Mouse (Mus musculus) heart, embryonic 13.5 days (tissue): ENCODE measurements around the gene Rnf169. TPM values are rescaled to one million over a fixed set of nuclear protein-coding genes. Genes with fewer than 3 reads are reported as not detected.
A peak's percentile ranks its signal among the peaks of the same experiment; 100 is the strongest.

Experiments used
- ATAC-seq: fragments of 200-750 bp; cut with Nextera tagmentation; 2 replicates; pipeline ENCODE4 v1.8.0; 2017; ENCODE audit warnings: moderate TSS enrichment; ENCODE audit not compliant: insufficient number of reproducible peaks, low FRiP score, low TSS enrichment; ENCODE audit errors: extremely low read depth
- H3K27ac ChIP-seq: fragments of 300-500 bp; sonication (generic); replicated peaks from 2 replicates; pipeline ENCODE4 v1.5.1; 2015; ENCODE audit warnings: moderate library complexity, mild to moderate bottlenecking, inconsistent platforms
- H3K27me3 ChIP-seq: fragments of 300-500 bp; sonication (generic); replicated peaks from 2 replicates; pipeline ENCODE4 v1.6.1; 2015; ENCODE audit warnings: mild to moderate bottlenecking, inconsistent platforms
- H3K36me3 ChIP-seq: fragments of 300-500 bp; sonication (generic); 2 replicates; pipeline ENCODE4 v1.6.1; 2015; ENCODE audit warnings: mild to moderate bottlenecking, inconsistent platforms
- H3K4me1 ChIP-seq: fragments of 300-500 bp; sonication (generic); 2 replicates; pipeline ENCODE4 v1.6.1; 2015; ENCODE audit warnings: inconsistent platforms
- H3K4me2 ChIP-seq: fragments of 300-500 bp; sonication (generic); 2 replicates; pipeline ENCODE4 v1.6.1; 2015; ENCODE audit warnings: inconsistent platforms, mild to moderate bottlenecking, moderate library complexity
- H3K4me3 ChIP-seq: fragments of 300-500 bp; sonication (generic); 2 replicates; pipeline ENCODE4 v1.5.1; 2015; ENCODE audit warnings: moderate library complexity, mild to moderate bottlenecking, inconsistent platforms
- H3K9ac ChIP-seq: fragments of 300-500 bp; sonication (generic); 2 replicates; pipeline ENCODE4 v1.6.1; 2015; ENCODE audit warnings: inconsistent platforms, mild to moderate bottlenecking, moderate library complexity
- H3K9me3 ChIP-seq: fragments of 300-500 bp; sonication (generic); 2 replicates; pipeline ENCODE4 v1.6.1; 2016; ENCODE audit warnings: inconsistent platforms
- WGBS: fragments of 180-500 bp; shearing (Covaris S2); methylation state at CpG from one replicate; pipeline ENCODE4 v1.1.7; 2015; ENCODE audit warnings: mixed read lengths; 5-methylcytosine and 5-hydroxymethylcytosine counted together
- polyA plus RNA-seq: library from polyadenylated mRNA; unstranded; fragments of >200 nt; fragmentation: Nextera tagmentation; extraction: Ambion mirVana; gene quantifications from 2 replicates; pipeline ENCODE4 v1.2.1, GENCODE M21; 2015

The Rnf169 gene
- polyA plus RNA-seq, 1 experiment from 2014 or later, result 2.7 TPM

DNA sequence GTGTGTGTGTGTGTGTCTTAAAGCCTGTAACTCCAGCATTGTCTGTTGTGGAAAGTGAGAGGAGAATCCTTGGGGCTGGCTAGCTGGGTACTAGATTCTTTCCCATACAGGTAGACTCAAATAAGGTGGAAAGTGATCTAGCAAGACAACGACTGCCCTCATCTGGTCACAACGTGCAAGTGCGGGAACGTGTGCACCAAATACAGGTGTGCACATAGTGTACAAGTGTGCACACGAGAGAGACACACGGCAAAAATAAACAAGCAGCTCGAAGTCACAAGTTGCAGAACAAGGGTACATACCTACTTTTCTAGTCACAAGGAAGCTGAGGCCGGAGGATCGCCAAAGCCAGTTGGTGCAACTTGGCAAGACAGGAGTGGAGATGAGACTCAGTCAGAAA is 23.5 kb upstream of the Rnf169 start:
- Histone ChIP-seq H3K4me3 (no peak overlapping the region), H3K27me3 (peaks cover 88% of the 10 kb centered on the region), H3K9ac (no peak overlapping the region), H3K4me1 (peaks cover 7% of the 10 kb centered on the region; the same call in 1 of the 2 replicates), H3K36me3 (no peaks in the 10 kb centered on the region), H3K4me2 (no peak overlapping the region), H3K9me3 (no peaks in the 10 kb centered on the region), H3K27ac (no peak overlapping the region)
- WGBS, result 43% methylated on average over 9 of the region's 9 CpGs
- no peak for ATAC-seq

DNA sequence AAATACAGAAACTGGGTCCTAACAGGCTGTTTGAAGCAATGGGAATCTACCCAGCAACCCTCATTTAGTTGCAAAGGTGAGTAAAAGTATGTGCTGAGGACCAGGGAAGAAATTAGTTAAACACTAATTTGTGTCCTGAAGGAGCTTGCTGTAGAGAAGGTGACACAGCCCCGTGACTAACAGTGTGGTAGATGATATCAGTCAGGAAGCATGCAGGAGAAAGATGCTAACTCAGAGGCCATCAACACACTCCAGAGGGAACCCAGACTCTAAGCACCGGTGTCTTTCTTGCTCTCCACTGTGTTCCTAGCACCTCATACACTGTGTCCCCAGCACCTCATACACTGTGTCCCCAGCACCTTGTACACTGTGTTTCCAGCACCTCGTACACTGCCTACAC is 18.4 kb upstream of the Rnf169 start:
- H3K9ac ChIP-seq, result no peak overlapping the region

GRCm38 (mm10) chr7:99995186-99995585 is 14.9 kb upstream of the Rnf169 start:
- no peaks in the 10 kb centered on the region for H3K9me3 ChIP-seq
- peaks cover 14% of the 10 kb centered on the region; the same call in 1 of the 2 replicates for H3K27me3 ChIP-seq
- H3K4me3 ChIP-seq, result no peak overlapping the region
- no peak overlapping the region for H3K27ac ChIP-seq
- no peak for ATAC-seq
- no peaks in the 10 kb centered on the region for H3K4me1 ChIP-seq
- H3K36me3 ChIP-seq, result no peaks in the 10 kb centered on the region
- 59% methylated on average over 7 of the region's 7 CpGs for WGBS
- no peak overlapping the region for H3K4me2 ChIP-seq
- H3K9ac ChIP-seq, result no peak overlapping the region

More for the DNA sequence above, 18.4 kb upstream of the Rnf169 start:
- H3K4me3 ChIP-seq, result no peak overlapping the region
- no peak overlapping the region for H3K27ac ChIP-seq
- no peak overlapping the region for H3K4me2 ChIP-seq
- H3K4me1 ChIP-seq, result no peaks in the 10 kb centered on the region
- no peak for ATAC-seq
- 70% methylated on average over 3 of the region's 3 CpGs for WGBS
- no peaks in the 10 kb centered on the region for H3K9me3 ChIP-seq
- H3K36me3 ChIP-seq, result no peaks in the 10 kb centered on the region
- H3K27me3 ChIP-seq, result peaks cover 41% of the 10 kb centered on the region

DNA sequence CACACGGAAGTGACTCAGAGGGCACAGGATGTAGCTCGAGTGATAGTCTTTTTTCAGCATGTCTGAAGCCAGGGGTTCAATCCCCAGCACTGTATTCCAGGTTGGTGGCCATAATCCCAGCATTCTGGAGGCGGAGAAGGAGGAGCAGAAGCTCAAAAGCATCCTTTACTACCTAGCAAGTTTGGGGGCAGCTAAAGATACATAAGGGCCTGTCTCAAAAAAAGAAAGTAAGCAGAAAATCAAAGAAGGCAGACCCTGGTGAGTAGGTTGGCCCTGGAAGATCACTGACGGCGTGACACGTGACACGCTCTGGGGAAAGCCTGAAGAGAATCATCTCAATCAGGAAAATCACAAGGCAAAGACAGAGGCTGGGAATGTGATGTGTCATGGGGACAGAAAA is 12.9 kb upstream of the Rnf169 start:
- H3K27me3 ChIP-seq, result no peaks in the 10 kb centered on the region
- no peaks in the 10 kb centered on the region for H3K4me1 ChIP-seq
- no peak for ATAC-seq
- H3K4me3 ChIP-seq, result no peak overlapping the region
- H3K27ac ChIP-seq, result no peak overlapping the region
- no peak overlapping the region for H3K9ac ChIP-seq
- H3K4me2 ChIP-seq, result no peak overlapping the region
- no peaks in the 10 kb centered on the region for H3K36me3 ChIP-seq
- no peaks in the 10 kb centered on the region for H3K9me3 ChIP-seq
- WGBS, result 78% methylated on average over 7 of the region's 7 CpGs

GRCm38 (mm10) chr7:99990990-99991707 is 10.9 kb upstream of the Rnf169 start:
- Histone ChIP-seq H3K9ac (no peak overlapping the region), H3K27me3 (peaks cover 5% of the 10 kb centered on the region; the same call in 1 of the 2 replicates), H3K9me3 (no peaks in the 10 kb centered on the region), H3K4me3 (no peak overlapping the region), H3K4me2 (no peak overlapping the region), H3K4me1 (no peaks in the 10 kb centered on the region), H3K36me3 (no peaks in the 10 kb centered on the region), H3K27ac (no peak overlapping the region)
- 70% methylated on average over 8 of the region's 8 CpGs for WGBS
- ATAC-seq, result no peak

- no peak overlapping the region for H3K27ac ChIP-seq
- peaks cover 5% of the 10 kb centered on the region; the same call in 1 of the 2 replicates for H3K27me3 ChIP-seq
- 60% methylated on average over 15 of the region's 15 CpGs for WGBS
- no peak for ATAC-seq
- H3K4me3 ChIP-seq, result no peak overlapping the region
- no peaks in the 10 kb centered on the region for H3K9me3 ChIP-seq
- H3K9ac ChIP-seq, result no peak overlapping the region
- no peaks in the 10 kb centered on the region for H3K4me1 ChIP-seq
- peak overlapping the region; percentile 22; the same call in 1 of the 2 replicates for H3K4me2 ChIP-seq
- H3K36me3 ChIP-seq, result no peaks in the 10 kb centered on the region
Observed at GRCm38 (mm10) chr7:99989844-99990760, 9.9 kb upstream of the Rnf169 start.

GRCm38 (mm10) chr7:99988725-99989124 is 8.5 kb upstream of the Rnf169 start:
- H3K9me3 ChIP-seq, result no peaks in the 10 kb centered on the region
- H3K9ac ChIP-seq, result no peak overlapping the region
- H3K4me1 ChIP-seq, result no peaks in the 10 kb centered on the region
- no peaks in the 10 kb centered on the region for H3K36me3 ChIP-seq
- no peak overlapping the region for H3K27ac ChIP-seq
- 4% methylated on average over 4 of the region's 4 CpGs for WGBS
- ATAC-seq, result no peak
- no peak overlapping the region for H3K4me3 ChIP-seq
- H3K27me3 ChIP-seq, result peaks cover 5% of the 10 kb centered on the region; the same call in 1 of the 2 replicates
- H3K4me2 ChIP-seq, result no peak overlapping the region

- peaks cover 5% of the 10 kb centered on the region; the same call in 1 of the 2 replicates for H3K27me3 ChIP-seq
- H3K9me3 ChIP-seq, result no peaks in the 10 kb centered on the region
- no peak overlapping the region for H3K4me3 ChIP-seq
- no peak for ATAC-seq
- peaks cover 21% of the 10 kb centered on the region for H3K4me1 ChIP-seq
- H3K4me2 ChIP-seq, result no peak overlapping the region
- WGBS, result 79% methylated on average over 13 of the region's 13 CpGs
- H3K27ac ChIP-seq, result no peak overlapping the region
- no peaks in the 10 kb centered on the region for H3K36me3 ChIP-seq
- no peak overlapping the region for H3K9ac ChIP-seq
Observed at GRCm38 (mm10) chr7:99982256-99983242, 2.3 kb upstream of the Rnf169 start.

DNA sequence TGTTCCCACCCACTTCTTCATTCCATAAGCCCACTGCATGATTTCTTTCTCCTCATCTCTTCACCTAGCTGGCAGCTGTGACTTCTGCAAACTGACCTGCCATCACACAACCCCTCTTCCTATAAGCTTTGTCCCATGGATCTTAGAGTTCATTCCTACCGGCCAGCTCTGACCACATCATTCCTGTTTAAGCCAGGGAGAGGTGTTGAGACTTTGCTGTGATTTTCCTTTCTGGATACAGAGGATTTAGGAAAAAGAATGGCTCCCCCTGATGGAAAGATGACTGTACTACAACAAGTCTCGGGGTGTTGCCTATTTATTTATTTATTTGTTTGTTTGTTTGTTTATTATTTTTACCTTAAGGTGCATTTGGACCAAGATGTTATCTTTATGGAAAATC is 1.1 kb upstream of the Rnf169 start:
- H3K27me3 ChIP-seq, result no peaks in the 10 kb centered on the region
- 0 out of 2 replicates have a peak overlapping the region, but pooled peaks have one; percentile 39 for H3K27ac ChIP-seq
- peak overlapping the region; percentile 80; the same call in 1 of the 2 replicates for H3K4me2 ChIP-seq
- 10% methylated on average over 2 of the region's 2 CpGs for WGBS
- H3K9ac ChIP-seq, result peak overlapping the region; percentile 19; the same call in 1 of the 2 replicates
- H3K4me1 ChIP-seq, result peaks cover 23% of the 10 kb centered on the region
- H3K36me3 ChIP-seq, result no peaks in the 10 kb centered on the region
- no peak overlapping the region for H3K4me3 ChIP-seq
- no peaks in the 10 kb centered on the region for H3K9me3 ChIP-seq
- ATAC-seq, result no peak

DNA sequence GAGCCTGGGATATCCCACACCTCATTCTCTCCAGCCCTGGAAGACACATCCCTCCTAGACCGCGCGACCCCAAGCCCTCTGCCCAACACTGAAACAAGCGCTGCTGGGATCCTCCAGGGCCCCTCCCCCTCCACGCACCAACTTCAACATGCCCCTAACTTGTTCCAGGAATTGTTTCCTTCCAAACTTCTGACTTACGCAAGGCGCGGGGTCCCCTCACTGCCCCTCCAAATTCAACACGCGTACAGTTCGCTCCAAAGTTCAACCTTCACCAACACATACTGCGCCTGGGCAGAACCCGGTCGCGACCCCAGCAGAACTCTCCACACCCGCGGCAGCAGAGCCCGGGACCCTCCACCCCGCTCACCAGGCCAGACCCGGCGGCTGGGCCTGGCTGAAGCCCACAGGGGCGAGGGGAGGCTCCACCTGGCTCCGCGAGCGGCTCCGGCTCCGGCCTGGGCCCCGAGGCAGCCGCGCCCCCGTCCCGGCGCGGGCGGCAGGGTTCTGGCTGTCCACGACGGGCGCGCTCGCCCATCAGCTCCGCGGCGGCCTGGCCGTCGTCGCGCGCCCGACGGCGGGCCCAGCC is 609 bp downstream of the Rnf169 start:
- H3K27me3 ChIP-seq, result no peaks in the 10 kb centered on the region
- no peaks in the 10 kb centered on the region for H3K9me3 ChIP-seq
- peak; percentile 77 for ATAC-seq
- peak overlapping the region; percentile 99 for H3K9ac ChIP-seq
- H3K27ac ChIP-seq, result peak overlapping the region; percentile 97
- peak overlapping the region; percentile 80 for H3K4me2 ChIP-seq
- peak overlapping the region; percentile 92 for H3K4me3 ChIP-seq
- H3K4me1 ChIP-seq, result peaks cover 30% of the 10 kb centered on the region
- no peaks in the 10 kb centered on the region for H3K36me3 ChIP-seq
- under 1% methylated on average over 35 of the region's 51 CpGs for WGBS
